Mouse (Mus musculus) inflammation-experienced regulatory T-cells, adult 6 months (primary cell): ENCODE results near the gene Syt5. TPM values are rescaled to one million over a fixed set of nuclear protein-coding genes. Genes with fewer than 3 reads are reported as not detected.

ENCODE experiments used
- ATAC-seq: one replicate; pipeline ENCODE4 v1.8.0; 2017
- polyA plus RNA-seq, 3 experiments: library from polyadenylated mRNA; unstranded; fragments of 100-300 nt; shearing (Covaris generic); gene quantifications; one replicate each; pipeline ENCODE4 v1.2.1; 2017

Gene Syt5
- polyA plus RNA-seq, 3 experiments from 2014 or later = 0.83 TPM; not detected in 2

DNA sequence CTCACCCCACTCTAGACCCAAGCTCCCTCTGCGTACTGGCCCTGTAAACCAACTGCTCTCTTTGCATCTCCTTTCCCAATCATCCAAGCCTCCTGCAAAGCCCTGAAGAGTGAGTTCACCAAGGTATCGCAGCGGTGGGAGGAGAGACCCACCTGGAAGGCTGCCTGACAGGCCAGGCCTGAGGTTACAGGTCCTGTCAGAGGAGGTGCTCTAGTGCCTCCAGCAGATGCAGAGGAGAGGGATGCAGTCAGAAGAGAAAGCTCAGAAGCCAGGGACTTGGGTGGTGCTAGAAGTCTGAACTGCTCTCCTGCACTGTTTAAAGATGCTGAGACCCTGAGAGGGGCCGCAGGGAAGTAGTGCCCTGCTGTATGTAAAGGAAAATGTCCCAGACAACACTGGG lies 48.3 kb downstream of the Syt5 start:
- ATAC-seq = no peak

DNA sequence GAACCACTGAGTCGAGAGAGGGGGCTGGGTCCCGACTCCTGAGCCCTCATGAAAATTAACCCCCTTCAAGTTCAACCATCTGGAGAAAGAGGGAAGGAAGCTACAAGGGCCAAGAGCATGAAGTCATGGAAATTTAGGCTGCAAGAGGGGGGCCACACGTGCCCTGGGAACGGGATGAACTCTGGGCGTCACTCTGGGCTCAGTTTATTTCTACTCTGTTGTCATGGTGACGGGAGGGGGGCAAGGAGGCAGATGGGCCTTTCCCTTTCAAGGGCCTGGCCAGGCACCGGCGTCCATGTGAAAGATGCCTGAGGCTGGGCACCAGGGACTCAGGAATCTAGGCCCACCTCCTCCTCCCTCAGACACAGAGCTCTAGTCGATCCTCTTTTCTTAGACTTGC lies 49.1 kb downstream of the Syt5 start:
- no peak for ATAC-seq

DNA sequence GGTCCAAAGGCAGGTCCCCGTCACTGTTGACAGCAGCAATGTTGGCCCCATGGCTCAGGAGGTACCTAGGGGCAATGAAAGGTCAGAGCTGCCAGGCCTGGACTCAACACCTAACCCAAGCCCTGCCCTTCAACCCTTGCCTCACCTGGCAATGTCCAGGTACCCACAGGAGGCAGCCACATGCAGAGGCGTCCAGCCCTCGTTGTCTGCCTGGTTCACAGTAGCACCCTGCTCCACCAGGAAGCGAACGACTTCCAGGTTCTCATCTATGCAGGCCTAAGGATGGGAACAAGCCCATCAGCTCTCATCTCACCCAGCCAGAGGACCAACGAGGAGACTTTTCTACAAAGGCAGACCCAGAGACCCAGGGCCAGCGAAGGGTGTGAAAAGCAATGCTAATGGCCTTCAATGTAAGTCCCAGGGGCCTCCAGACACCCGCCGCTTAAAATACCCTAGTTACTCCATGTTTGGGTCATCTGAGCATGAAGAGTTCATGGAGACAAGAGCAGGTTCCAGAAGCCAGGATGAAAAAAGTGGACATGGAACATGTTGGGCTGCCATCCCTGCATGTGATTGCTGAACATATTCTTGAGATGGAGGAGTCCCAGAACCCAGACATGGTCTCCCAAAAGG lies 50.0 kb downstream of the Syt5 start:
- ATAC-seq = no peak

DNA sequence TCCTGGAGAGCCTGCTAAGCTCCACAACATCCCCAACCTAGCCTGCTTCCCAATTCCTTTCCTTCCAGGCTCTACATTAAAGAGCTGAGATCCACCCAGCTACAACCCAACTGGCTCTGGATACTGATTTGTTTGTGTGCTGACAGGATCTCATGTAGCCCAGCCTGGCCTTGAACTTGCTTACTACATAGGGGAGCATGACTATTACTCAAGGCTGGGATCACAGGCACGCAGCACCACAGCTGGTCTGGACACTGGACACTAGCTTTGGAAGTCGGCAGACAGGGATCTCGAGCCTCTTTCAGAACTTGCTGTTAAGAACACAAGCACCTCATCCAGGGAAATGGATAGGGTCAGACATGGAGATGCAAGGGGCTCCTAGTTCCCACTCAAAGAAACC lies 50.9 kb downstream of the Syt5 start:
- ATAC-seq = no peak

DNA sequence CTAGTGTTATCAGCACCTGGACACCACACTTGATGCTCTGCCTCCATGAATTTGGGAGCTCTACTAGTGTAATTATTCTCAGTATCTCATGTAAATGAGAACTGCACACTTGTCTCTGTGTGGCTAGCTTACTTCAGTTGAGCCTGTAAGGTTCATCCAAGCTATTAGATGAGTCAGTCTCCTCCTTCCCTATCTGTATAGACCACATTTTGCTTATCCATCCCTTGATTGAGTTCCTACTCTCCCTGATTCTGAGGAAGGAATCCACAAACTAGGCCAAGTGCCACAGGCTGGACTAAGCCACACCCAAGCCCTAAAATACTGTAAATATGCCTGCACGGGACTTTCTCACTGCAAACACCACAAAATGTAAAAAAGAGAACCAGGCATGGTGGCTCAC lies 53.4 kb downstream of the Syt5 start:
- no peak for ATAC-seq

DNA sequence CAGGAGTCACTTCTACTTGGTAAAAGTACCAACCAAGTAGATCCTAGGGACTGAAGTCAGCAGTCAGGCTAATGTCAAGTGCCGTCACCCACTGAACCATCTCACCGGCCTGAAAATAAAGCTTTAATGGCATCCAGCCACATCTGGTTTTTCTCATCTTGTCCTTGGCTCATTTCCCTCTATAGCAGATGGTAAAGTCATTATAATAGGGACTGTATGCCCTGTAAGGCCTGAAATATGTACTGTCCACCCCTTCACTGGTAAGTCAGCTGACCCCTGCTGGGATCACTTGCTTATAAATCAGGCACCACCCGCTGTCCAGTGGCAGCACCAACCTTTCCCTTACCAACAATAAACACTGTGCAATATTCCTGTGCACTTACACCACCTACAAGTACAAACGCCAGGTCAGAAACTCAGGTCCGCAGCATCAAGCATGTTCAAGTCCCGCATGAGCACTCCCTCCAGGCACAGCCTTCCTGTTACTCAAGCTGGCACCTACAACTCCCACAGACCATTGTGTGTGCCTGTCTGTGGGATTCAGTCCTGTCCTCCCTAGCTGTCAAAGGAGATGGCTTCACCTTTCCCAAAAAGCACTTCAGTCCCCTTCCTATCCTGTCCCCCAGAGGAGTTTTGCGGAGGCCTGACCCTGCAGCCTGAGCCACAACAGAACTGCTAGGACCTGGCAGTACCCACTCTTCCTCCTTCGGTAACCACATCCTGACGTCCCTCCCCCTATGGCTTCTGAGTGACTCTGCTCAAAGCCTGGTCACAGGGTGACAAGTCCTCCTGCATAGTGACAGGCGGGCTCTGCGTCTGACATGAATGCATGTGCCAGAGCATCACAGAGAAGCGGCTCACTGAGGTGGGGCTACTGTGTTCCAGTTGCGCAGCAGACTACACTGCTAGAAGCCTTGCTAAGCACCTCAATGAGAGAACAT lies 54.8 kb downstream of the Syt5 start:
- ATAC-seq = peak; percentile 97

DNA sequence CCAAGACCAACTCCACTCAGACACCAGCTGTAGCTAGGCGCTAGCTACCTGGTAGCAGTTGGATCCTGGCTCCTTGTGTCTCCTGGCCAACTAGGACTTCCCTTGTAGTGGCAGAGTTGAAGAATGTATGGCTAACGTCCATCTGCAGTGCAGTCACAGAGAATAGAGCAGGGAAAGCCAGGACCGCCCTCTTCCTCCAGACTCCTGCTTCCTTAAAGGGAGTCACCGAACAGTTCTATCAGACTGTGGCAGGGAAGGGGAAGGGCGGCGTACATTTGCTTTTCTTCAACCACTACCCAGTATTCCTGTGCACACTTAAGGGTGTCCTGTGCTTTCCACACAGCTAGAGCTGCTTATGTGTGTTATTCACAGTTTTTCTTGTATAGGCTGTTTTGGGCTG lies 56.0 kb downstream of the Syt5 start:
- no peak for ATAC-seq

Other genes with a start within 250 kb of the Syt5 start
- under 1 TPM in 1 of 3 experiments, not detected in 2; 0.33 TPM for gene Ncr1, start 209.8 kb downstream of the Syt5 start, polyA plus RNA-seq
- gene Gp6, start 149.8 kb downstream of the Syt5 start, polyA plus RNA-seq = not detected
- 10 to 100 TPM in 2 of 3 experiments, 1 to 10 TPM in 1; 6.2 to 24.7 (median 17.4) TPM for gene Rdh13, start 101.9 kb downstream of the Syt5 start, polyA plus RNA-seq
- 10 to 100 TPM in 2 of 3 experiments, 1 to 10 TPM in 1; 3.8 to 22.3 (median 12.5) TPM for gene Eps8l1, start 86.9 kb downstream of the Syt5 start, polyA plus RNA-seq
- 10 to 100 TPM; 19.1 to 23.9 (median 19.4) TPM for gene Ppp1r12c, start 45.9 kb downstream of the Syt5 start, polyA plus RNA-seq
- 1 to 10 TPM; 6.4 to 8.0 (median 6.9) TPM for gene Tnnt1, start 31.2 kb downstream of the Syt5 start, polyA plus RNA-seq
- 1 to 10 TPM in 2 of 3 experiments, under 1 TPM in 1; 0.48 to 3.4 (median 1.4) TPM for gene Tnni3, start 23.3 kb downstream of the Syt5 start, polyA plus RNA-seq
- gene Dnaaf3, start 15.1 kb downstream of the Syt5 start, polyA plus RNA-seq = 1 to 10 TPM; 1.3 to 2.1 (median 1.3) TPM
- not detected for gene Ptprh, start 56.5 kb upstream of the Syt5 start, polyA plus RNA-seq
- gene Tmem86b, start 83.9 kb upstream of the Syt5 start, polyA plus RNA-seq = 1 to 10 TPM; 3.1 to 4.1 (median 4.0) TPM
- 10 to 100 TPM in 1 of 3 experiments, 1 to 10 TPM in 2; 7.7 to 13.6 (median 9.7) TPM for gene Ppp6r1, start 111.5 kb upstream of the Syt5 start, polyA plus RNA-seq
- 10 to 100 TPM; 41.5 to 52.0 (median 46.5) TPM for gene Hspbp1, start 137.5 kb upstream of the Syt5 start, polyA plus RNA-seq
- under 1 TPM in 1 of 3 experiments, not detected in 2; 0.62 TPM for gene Brsk1, start 143.1 kb upstream of the Syt5 start, polyA plus RNA-seq
- gene Tmem150b, start 177.7 kb upstream of the Syt5 start, polyA plus RNA-seq = not detected
- gene Kmt5c, start 192.6 kb upstream of the Syt5 start, polyA plus RNA-seq = 10 to 100 TPM; 22.6 to 25.7 (median 24.9) TPM
- 1 to 10 TPM in 1 of 3 experiments, under 1 TPM in 1, not detected in 1; 0.86 to 1.4 TPM for gene Cox6b2, start 205.6 kb upstream of the Syt5 start, polyA plus RNA-seq
- gene Fam71e2, start 223.8 kb upstream of the Syt5 start, polyA plus RNA-seq = not detected
- not detected for gene Il11, start 235.3 kb upstream of the Syt5 start, polyA plus RNA-seq
- gene Tmem190, start 235.4 kb upstream of the Syt5 start, polyA plus RNA-seq = not detected
- under 1 TPM in 1 of 3 experiments, not detected in 2; 0.90 TPM for gene Tmem238, start 242.1 kb upstream of the Syt5 start, polyA plus RNA-seq
- 100 to 1,000 TPM; 324 to 638 (median 419) TPM for gene Rpl28, start 245.3 kb upstream of the Syt5 start, polyA plus RNA-seq